Mouse (Mus musculus) spleen, postnatal 4 days (tissue): ENCODE data around the gene Qrich1.

Experiments used
- DNase-seq, 2 experiments: peaks; one replicate each; pipeline ENCODE4 v3.0.0; 2022; ENCODE audit warnings: low spot score in 2 of 2

The Qrich1 gene

DNA sequence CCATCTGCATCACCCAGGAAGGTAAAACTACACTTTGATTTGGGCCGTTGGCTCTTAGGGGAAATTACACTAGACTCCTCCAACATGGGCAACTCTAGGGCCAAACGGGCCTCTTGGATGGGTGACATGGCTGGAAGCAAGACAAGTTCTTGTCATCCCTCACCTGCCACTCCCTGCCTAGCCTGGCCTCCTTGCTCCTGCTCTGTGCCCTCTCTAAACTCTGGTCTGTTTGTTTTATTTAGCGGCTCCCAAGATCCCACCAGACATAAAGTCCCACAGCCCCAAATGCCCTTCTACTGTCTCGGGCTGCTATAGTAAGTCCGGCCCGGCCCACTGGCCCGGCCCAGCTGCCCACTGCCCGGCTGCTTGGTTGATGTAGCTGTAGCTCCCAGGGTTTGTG is 47.1 kb downstream of the Qrich1 start:
- DNase-seq: no peak

- no peak for DNase-seq
Observed at GRCm38 (mm10) chr9:108564131-108564530, 47.5 kb downstream of the Qrich1 start.

DNA sequence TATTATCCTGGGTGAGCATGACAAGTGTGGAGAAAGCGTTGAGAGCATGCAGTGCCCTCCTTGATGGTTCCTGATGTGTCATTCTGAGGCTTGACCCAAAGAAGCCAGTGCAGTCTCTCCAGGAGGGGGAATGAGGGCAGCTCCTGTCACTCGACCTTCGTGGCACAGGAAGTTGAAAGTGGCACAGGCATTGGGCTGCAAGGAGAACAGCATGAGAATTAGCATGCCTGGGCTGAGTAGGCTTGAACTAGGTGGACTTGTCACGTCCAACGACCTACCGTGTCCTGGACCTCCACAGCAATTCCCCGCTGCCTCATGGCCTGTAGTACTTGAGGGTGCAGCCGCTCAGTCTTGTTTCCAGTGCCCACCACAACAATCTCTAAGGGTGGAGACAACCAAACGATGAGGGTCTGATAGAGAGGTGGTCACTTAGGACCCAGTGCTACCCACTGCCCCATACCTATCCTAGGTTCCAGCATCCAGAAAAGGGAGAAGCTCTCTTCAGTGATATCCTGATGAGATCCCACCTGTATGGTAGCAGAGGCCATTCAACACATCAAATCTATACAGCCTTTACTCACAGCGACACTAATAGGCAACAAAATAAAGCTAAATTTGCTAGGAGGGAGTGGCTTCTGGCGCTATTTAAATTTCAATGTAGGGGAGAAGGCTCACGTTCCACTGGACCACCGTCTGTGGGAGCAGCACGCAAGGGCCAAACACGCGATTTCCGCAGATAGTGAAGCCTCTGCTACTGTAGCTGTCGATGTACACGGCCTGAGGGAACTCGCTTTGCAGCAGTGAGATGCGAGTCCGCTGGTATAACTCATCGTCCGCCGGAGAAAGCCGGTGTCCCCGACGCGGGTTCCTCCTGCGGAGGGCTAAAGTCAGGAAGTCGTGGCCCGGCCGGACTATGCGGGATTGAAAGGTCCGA is 49.5 kb downstream of the Qrich1 start:
- peak in 1 of 2 experiments; percentile 63 for DNase-seq

GRCm38 (mm10) chr9:108566815-108567776 is 50.5 kb downstream of the Qrich1 start, which contains the start of gene Ndufaf3:
TSS of gene Ndufaf3 (minus strand) at chr9:108567434.
- DNase-seq: peak; percentile 98 to 99

DNA sequence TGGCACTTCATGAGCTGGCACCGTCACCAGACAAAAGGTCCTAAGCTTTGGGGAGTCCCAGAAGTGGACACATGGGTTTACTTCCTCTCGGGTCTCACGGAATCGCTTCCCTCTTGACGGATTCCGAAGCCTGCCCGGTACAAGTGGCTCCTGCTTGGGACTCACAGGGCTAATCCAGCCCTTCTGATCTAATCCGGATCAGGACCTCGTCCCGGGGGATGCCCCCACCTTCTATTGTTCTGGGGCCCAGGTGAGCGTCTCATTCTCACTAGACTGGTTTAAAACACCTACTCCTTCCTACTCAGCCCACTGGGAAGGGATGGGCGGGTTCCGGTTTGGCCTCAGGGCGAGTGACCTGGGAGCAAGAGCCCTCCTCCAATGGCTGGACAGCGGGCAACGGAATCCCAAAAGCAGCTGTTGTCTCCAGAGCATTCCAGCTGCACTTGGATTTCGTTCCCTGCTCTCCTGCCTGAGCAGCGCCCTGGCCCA is 51.4 kb downstream of the Qrich1 start:
- DNase-seq: peak in 1 of 2 experiments; percentile 42

DNA sequence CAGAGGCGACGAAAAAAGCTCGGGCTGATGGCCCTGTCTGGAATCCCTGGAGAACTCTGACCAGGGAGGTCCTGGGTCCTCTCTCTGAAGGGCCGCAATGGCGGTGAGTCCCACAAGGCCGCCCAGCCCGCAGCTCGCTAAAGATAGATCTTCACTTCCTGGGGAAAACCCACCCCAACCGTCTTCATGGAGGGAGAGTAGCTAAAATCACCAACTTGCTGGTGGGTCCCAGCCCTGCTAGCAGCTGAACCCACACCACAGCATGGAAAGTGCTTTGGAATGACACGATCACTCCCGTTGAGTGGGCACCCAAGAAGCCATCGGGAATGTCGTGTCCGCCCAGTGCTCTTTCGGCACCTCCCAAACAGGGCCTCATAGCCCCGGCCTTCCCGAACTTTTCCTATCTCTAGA is 51.9 kb downstream of the Qrich1 start:
- DNase-seq: peak in 1 of 2 experiments; percentile 68

DNA sequence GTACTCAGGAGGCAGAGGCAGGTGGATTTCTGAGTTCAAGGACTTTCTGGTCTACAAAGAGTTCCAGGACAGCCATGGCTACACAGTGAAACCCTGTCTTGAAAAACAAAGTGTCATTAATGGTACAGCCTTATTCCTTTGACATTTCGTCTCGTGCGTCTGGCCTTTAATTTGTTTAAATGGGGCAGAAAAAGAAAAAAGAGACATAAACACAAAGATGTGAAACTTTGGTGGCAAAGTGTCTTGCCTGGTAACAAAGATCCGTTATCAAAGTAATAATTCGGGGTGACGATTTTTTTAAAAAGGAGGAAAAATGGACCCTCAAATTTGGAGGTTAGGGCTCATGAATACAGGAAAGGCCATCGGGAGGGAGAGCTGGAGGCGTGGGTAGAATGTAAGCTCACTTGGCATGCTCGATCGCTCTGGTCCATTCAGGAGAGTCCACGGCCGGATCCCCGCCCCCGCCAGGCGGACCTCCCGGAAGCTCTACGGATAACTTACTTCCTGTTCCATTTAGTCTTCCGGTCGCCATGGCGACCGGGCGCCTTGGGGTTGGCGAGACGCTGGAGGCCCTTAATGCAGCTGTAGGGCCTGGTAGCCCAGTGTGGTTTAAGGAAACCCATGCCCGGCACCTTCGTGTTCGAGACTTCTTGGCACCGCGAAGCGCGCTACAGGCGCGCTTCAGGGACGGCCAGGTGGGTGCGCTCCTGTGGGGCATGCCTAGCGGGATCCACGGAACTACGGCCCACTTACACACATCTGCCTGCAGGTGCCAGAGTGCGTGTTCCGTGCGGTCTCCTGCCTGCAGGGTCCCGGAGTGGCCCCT is 53.0 kb downstream of the Qrich1 start, which contains the start of gene Dalrd3:
Dalrd3 (plus strand) TSS at position 506 of the 826 bp plus-strand sequence.
- peak; percentile 87 to 90 for DNase-seq

GRCm38 (mm10) chr9:108570207-108570896 is 53.7 kb downstream of the Qrich1 start:
- peak; percentile 90 to 94 for DNase-seq

DNA sequence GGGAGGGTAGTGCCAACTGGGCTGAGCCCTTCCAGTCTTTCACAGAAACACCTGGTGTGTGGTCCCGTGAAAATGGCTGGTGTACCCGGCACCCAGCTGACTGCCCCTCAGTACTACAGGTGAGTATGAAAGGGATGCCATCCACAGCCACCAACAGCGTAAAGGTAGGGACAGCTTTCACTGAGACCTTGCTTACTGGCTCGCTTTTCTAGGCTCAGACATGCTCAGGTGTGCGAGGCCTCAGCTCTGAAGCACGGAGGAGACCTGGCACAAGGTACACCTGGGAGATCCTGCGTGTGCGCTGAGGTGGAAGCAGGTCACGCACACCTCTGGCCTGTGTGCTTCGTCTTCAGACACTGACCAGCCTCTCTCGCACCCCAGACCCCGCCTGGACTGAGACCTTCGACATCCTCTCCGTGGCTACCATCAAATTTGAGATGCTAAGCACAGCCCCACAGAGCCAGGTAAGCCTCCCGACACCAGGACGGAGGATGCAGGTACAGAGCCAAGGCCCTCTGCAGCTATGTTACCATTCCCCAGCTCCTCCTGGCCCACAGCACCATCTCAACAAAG is 54.9 kb downstream of the Qrich1 start:
- no peak for DNase-seq

GRCm38 (mm10) chr9:108572321-108572720 is 55.7 kb downstream of the Qrich1 start:
- DNase-seq: no peak

GRCm38 (mm10) chr9:108573774-108574690 is 57.4 kb downstream of the Qrich1 start:
- peak; percentile 66 to 84 for DNase-seq

- DNase-seq: peak in 1 of 2 experiments; percentile 64
Observed at GRCm38 (mm10) chr9:108574921-108575320, 58.3 kb downstream of the Qrich1 start.

DNA sequence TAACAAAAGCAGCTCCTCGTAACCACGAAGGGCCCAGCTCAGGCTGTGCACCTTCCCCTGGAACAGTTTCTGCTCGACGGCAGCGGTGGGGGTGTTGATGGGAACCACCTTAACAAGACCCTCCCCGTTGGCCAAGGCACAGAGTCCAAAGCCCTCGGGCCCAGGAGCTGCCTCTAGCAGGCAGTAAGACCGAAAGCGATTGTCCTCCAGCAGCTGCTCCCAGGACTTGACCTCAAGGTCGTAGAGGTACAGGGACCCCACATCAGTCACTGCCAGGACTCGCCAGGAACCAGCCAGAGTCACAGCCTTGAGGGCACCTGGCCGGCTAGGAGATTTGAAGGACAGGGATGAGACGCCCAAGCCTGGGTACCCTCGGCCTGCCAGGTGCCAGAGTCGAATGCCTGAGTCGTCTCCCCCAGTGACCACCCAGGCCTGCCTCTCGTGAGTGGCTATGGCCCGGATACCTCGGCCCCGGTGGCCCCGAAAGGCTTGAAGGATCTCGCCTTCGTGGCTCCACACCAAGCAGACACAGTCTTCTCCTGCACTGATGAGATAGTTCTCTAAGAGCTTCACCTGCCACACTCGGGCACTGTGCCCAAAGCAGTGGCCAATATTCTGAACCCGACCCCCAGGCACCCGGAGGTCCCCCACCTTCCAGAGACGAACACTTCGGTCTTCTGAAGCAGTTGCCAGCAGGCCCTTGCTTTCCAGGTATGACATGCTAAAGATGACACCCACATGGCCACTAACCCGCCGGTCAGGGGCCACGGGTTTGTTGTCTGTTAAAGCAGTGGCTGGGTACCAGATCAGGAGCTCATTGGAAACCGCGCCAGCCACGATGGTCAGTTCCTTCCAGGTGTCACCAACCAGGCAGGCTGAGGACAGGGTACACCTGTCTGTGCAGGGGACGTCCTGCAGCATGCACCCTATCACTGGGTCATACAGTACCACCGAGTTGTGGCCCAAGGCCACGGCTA is 59.0 kb downstream of the Qrich1 start:
- DNase-seq: peak in 1 of 2 experiments; percentile 63

GRCm38 (mm10) chr9:108577025-108577424 is 60.4 kb downstream of the Qrich1 start:
- no peak for DNase-seq

DNA sequence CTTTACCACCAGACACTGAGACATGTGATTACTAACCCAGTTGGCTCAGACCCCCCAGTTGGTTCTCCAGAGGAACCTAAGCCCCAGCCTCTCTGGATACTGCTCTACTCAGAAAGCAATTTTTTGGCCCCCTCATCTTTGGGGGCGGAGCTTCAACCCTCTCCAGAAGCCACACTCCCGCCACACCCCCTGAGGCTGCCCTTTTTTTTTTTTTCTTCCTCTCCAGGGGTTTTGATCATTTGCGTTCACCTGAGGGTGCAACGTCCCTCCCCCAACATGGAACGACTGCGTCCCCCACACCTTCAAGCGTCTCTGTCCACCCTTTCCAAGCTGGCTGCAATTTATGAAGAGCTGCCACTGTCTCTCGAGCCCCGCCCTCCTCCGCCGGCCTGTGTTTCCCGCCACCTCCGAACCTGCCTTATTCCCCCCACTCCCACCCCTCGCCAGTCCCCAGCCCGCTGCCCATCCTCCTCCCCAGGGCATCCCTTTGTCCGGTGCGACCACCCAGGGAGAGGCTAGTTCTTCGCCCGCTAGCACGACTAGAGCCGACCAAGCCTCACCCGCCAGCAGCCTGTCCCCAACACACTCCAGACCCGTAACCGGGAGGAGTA is 61.4 kb downstream of the Qrich1 start:
- peak; percentile 41 to 65 for DNase-seq

- DNase-seq: peak; percentile 85 to 91
Observed at GRCm38 (mm10) chr9:108578545-108579343, 62.1 kb downstream of the Qrich1 start, which contains the start of gene Wdr6. TSS of gene Wdr6 (minus strand) at chr9:108578739.
